Mouse (Mus musculus) heart, adult 2 months (tissue): ENCODE data around the gene Sel1l2.

Experiments
- CTCF ChIP-seq: fragments of 200-600 bp; IDR thresholded peaks from 2 replicates; pipeline ENCODE4 v1.8.1; 2022; ENCODE audit warnings: antibody characterized with exemption, mild to moderate bottlenecking, moderate library complexity
- POLR2A ChIP-seq: fragments of 200-500 bp; IDR thresholded peaks from 2 replicates; pipeline ENCODE4 v1.6.1; 2011; ENCODE audit warnings: mild to moderate bottlenecking, low read depth, low read length, control low read depth; ENCODE audit not compliant: insufficient read depth

- TF ChIP-seq POLR2A (no peak), CTCF (no peak)
Measured at GRCm38 (mm10) chr2:140395744-140396231, 6.3 kb upstream of the Sel1l2 start.
